Mouse (Mus musculus) liver, adult 10 weeks (tissue): Measurements from ENCODE around the gene Fthl17e. TPM values are rescaled to one million over a fixed set of nuclear protein-coding genes. Genes with fewer than 3 reads are reported as not detected.

ENCODE experiments used
- polyA plus RNA-seq: library from polyadenylated mRNA; stranded (reverse); fragments of 350-450 nt; fragmentation: Illumina TruSeq; extraction: RNeasy Lipid Tissue Mini Kit (QIAGEN cat#74804); gene quantifications from one replicate; pipeline ENCODE4 v1.2.3, GENCODE M21; 2014; ENCODE audit warnings: low read depth, low replicate concordance

Fthl17e gene
- polyA plus RNA-seq: not detected

DNA sequence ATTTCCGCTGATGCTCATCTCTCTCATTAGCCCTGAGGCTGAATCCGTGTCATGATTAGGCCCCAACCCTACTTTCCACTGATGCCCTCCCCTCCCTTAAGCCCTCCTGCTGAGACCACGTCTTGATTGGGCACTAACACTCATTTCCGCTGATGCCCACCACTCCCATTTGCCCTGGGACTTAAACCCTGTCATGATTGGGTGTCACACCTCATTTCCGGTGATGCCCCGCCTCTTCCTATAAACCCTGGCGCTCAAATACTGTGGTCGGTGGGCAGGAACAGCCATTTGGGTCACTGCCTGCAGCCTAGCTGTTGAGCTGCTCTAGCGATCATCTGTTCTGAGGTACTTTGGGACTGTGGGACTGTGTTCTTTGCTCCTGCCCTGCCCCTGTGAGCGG lies at the start of gene Fthl17e:
Fthl17e (plus strand) TSS at position 301 of the 400 bp plus-strand sequence.

DNA sequence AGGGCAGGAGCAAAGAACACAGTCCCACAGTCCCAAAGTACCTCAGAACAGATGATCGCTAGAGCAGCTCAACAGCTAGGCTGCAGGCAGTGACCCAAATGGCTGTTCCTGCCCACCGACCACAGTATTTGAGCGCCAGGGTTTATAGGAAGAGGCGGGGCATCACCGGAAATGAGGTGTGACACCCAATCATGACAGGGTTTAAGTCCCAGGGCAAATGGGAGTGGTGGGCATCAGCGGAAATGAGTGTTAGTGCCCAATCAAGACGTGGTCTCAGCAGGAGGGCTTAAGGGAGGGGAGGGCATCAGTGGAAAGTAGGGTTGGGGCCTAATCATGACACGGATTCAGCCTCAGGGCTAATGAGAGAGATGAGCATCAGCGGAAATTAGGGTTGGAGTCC lies 46.6 kb upstream of the Fthl17e start, which contains the start of gene Fthl17d:
Fthl17d (minus strand) TSS at position 101 of the 400 bp plus-strand sequence.

GRCm38 (mm10) chrX:9062715-9063114 lies 29.4 kb downstream of the Fthl17e start, which contains the start of gene Fthl17f:
TSS of gene Fthl17f (plus strand) at chrX:9063015.

Other genes starting within 250 kb of the Fthl17e start
- gene Ssxb5, start 229.8 kb upstream of the Fthl17e start, polyA plus RNA-seq: not detected
- not detected for gene Gm6592, start 189.5 kb upstream of the Fthl17e start, polyA plus RNA-seq
- gene Gm5751, start 159.2 kb upstream of the Fthl17e start, polyA plus RNA-seq: not detected
- 0.82 TPM for gene B630019K06Rik, start 141.1 kb upstream of the Fthl17e start, polyA plus RNA-seq
- not detected for gene Fthl17b, start 70.5 kb upstream of the Fthl17e start, polyA plus RNA-seq
- gene Fthl17c, start 56.9 kb upstream of the Fthl17e start, polyA plus RNA-seq: not detected
- gene Fthl17d, start 46.7 kb upstream of the Fthl17e start, polyA plus RNA-seq: not detected
- not detected for gene Fthl17f, start 29.5 kb downstream of the Fthl17e start, polyA plus RNA-seq
- gene 4930402K13Rik, start 71.1 kb downstream of the Fthl17e start, polyA plus RNA-seq: not detected
- not detected for gene Lancl3, start 166.4 kb downstream of the Fthl17e start, polyA plus RNA-seq
- gene Gm14862, start 223.4 kb downstream of the Fthl17e start, polyA plus RNA-seq: not detected
- gene Xk, start 239.3 kb downstream of the Fthl17e start, polyA plus RNA-seq: 6.6 TPM